Mouse (Mus musculus) layer of hippocampus, postnatal 36 days (tissue): ENCODE results near the gene Myd88. TPM values are rescaled to one million over a fixed set of nuclear protein-coding genes. Genes with fewer than 3 reads are reported as not detected.
A peak's percentile ranks its signal among the peaks of the same experiment; 100 is the strongest.
"Not testable (repeated sequence)": the region's sequence is repeated elsewhere in the genome, so short reads cannot be mapped to it uniquely, and the experiment has no call there.

Experiments used
- DNase-seq, 2 experiments: peaks; one replicate each; pipeline ENCODE4 v3.0.0; 2022
- total RNA-seq, 2 experiments: library from RNA; stranded (reverse); gene quantifications; 2 replicates each; pipeline ENCODE4 v1.2.3; 2021

Myd88 gene
- 1 to 10 TPM; 5.8 to 8.5 TPM for total RNA-seq

- peak; percentile 93 to 94 for DNase-seq
Measured at GRCm38 (mm10) chr9:119340909-119341816, at the start of gene Myd88. Gene Myd88 (minus strand): TSS chr9:119341411.

GRCm38 (mm10) chr9:119390214-119390613, 49.0 kb upstream of the Myd88 start:
- no peak for DNase-seq

GRCm38 (mm10) chr9:119388956-119389355, 47.7 kb upstream of the Myd88 start:
- no peak for DNase-seq

DNA sequence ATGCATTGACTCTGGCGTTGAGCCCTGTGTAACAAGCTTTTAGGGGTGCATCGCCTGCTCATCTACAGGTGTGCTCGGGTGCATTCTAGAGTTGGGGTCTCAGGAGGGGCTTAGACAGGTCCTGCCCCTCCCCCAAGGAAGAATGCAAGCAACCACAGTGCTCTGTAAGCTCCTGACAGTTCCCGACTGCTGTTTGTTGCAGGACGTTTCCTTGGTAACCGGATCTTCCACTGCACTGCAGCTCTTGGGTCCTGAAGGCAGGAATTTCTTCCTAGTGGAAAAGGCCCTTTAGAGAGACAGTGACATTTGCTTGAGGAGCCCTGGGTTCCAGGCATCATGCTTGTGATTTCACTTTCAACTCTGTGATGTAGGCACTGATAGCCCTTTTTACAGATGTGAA, 41.4 kb upstream of the Myd88 start:
- DNase-seq: peak; percentile 9 to 21

DNA sequence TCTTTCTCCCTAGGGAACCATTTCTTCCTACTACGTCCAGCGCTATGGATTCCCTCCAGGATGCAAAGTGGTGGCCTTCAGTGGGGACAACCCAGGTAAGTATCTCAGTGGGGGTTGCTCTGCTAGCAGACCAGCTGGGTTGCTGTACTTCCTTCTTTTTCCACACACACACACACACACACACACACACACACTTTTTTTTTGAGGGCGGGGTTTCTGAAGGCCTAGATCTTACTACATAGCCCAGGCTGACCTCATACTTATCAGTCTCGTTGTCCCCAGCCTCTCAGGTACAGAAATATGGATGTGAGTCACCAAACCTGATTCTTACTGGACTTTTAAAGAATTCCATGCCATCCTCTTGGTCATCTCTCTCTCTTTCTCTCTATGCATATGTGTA, 37.0 kb upstream of the Myd88 start:
- DNase-seq: no peak

DNA sequence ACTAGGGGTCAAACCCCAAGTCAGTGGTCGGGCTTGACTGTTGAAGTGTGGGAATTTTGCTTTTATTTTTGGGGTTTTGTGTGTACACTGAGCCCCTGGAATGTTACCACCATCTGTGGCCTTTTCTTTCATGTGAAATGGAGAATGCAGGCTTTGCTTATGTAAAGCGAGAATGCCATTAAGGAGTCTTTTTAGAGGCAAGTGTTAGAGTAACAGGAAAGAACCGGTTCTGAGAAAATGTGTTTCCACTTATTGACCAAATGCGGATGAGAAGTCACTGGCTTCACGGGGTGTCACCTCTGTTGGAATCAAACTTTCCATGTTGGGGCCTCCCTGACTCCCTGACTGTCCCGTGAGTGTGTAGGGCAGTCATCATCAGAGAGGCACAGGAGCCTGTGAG, 34.3 kb upstream of the Myd88 start:
- DNase-seq: no peak

- no peak for DNase-seq
Measured at GRCm38 (mm10) chr9:119375008-119375407, 33.8 kb upstream of the Myd88 start.

GRCm38 (mm10) chr9:119371251-119371650, 30.0 kb upstream of the Myd88 start:
- DNase-seq: no peak

GRCm38 (mm10) chr9:119370770-119371169, 29.6 kb upstream of the Myd88 start:
- not testable (repeated sequence) for DNase-seq

GRCm38 (mm10) chr9:119368367-119368766, 27.2 kb upstream of the Myd88 start:
- no peak for DNase-seq

GRCm38 (mm10) chr9:119365284-119365683, 24.1 kb upstream of the Myd88 start, which contains the start of gene Slc22a14:
Gene Slc22a14 (minus strand): TSS chr9:119365553.
- DNase-seq: no peak

DNA sequence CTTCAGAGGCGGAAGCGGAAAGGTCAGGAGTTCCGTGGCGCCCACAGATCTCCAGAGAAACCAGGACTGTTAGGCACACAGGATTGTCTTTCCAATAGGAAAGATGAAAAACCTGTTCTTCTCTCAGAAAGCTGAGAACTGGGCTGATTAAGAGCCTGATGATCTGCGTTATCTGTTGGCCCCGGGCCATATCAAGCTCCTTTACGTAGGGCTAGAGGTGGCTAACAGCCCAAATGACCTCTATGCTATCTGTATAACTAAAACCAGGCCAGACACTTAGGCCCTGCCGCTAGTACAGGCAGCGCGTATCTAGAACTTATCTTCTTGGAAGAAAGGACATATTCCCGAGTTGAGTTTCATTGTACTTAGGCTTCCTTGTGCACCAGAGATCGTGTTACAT, 22.0 kb upstream of the Myd88 start:
- DNase-seq: no peak

GRCm38 (mm10) chr9:119361416-119361815, 20.2 kb upstream of the Myd88 start:
- DNase-seq: no peak

DNA sequence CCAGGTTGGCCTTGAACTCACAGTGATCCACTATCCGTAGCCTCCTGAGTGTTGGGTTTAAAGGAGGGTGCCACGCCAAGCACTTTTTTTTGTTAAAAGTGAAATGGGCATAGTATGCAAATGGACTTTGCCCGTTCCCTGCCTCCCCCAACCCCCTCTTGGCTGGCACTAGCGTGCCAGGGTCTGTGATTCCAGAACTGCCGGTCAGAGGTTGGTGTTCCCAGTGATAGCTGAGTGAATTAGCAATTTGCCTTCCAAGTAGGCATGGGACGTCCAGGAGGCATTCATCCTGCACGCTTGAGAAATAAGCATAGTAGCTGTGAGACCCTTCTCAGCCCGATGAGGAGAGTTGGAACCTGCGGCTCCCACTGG, 16.8 kb upstream of the Myd88 start:
- DNase-seq: no peak

- DNase-seq: peak; percentile 83 to 84
Measured at GRCm38 (mm10) chr9:119357331-119358057, 16.3 kb upstream of the Myd88 start, which contains the start of gene Xylb. Gene Xylb (plus strand): TSS chr9:119357381.

GRCm38 (mm10) chr9:119355943-119356342, 14.7 kb upstream of the Myd88 start:
- no peak for DNase-seq

DNA sequence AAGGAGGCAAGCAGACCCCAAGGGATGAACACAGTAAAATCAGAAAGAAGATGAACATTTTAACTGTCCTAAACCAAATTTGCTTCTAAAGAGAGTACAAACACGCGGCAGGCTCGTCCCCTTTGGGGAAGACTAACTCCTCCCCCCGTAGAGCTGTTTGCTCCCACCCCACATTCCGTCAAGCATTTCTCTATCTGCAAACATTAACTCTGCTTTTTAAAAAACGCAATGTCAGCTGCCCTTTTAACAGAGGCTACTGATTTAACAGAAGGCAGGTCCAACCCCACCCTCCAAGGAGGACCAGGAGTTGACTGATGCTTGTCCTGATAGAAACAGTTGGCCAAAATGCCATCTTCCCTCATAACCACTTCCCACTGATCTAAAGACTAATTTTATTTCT, 12.7 kb upstream of the Myd88 start:
- no peak for DNase-seq

DNA sequence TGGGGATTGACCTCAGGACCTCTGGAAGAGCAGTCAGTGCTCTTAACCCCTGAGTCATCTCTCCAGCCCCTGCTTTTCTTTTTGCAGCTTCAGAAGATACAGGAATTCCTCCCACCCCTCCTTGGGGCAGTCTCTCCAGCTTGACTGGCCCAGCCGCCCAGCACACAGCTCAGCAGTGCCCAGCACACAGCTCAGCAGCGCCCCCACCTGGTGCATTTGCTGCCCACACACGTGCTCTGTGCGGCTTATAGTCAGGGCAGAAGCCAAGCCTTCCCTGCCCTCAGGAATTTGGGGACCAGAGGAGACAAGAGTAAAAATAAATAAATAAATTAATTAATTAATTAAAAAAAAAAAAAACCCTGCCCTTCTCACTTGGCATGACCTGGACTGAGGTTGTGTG, 10.8 kb upstream of the Myd88 start:
- peak; percentile 39 to 53 for DNase-seq

- no peak for DNase-seq
Measured at GRCm38 (mm10) chr9:119350947-119351705, 9.9 kb upstream of the Myd88 start.

DNA sequence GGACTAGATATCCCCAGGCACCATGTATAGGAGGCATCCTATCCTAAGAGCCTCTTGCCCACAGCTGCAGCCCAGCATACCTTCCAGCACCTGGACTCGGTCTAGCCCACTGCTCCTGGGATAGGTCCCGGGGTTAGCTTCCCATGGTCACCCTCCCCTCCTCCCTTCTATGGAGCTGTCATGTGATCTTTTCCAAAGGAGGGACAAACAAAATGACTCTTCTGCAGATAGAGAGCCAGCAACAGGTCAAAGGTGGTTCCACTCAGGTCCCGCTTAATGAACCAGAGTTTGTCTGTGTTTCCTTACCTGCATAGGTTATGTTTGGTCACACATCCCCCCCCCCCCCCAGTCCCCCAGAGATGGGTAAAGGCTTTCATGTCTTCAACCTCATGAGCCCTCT, 9.3 kb upstream of the Myd88 start:
- DNase-seq: no peak

- no peak for DNase-seq
Measured at GRCm38 (mm10) chr9:119346376-119346775, 5.2 kb upstream of the Myd88 start.

GRCm38 (mm10) chr9:119342728-119343127, 1.5 kb upstream of the Myd88 start:
- DNase-seq: no peak

- DNase-seq: no peak
Measured at GRCm38 (mm10) chr9:119340212-119340580, 1.0 kb downstream of the Myd88 start.
